Mouse (Mus musculus): ENCODE measurements around the gene Usp6nl. TPM values are rescaled to one million over a fixed set of nuclear protein-coding genes. Genes with fewer than 3 reads are reported as not detected.

The Usp6nl gene
- polyA plus RNA-seq, 2 experiments, result 2.8 to 3.3 TPM

DNA sequence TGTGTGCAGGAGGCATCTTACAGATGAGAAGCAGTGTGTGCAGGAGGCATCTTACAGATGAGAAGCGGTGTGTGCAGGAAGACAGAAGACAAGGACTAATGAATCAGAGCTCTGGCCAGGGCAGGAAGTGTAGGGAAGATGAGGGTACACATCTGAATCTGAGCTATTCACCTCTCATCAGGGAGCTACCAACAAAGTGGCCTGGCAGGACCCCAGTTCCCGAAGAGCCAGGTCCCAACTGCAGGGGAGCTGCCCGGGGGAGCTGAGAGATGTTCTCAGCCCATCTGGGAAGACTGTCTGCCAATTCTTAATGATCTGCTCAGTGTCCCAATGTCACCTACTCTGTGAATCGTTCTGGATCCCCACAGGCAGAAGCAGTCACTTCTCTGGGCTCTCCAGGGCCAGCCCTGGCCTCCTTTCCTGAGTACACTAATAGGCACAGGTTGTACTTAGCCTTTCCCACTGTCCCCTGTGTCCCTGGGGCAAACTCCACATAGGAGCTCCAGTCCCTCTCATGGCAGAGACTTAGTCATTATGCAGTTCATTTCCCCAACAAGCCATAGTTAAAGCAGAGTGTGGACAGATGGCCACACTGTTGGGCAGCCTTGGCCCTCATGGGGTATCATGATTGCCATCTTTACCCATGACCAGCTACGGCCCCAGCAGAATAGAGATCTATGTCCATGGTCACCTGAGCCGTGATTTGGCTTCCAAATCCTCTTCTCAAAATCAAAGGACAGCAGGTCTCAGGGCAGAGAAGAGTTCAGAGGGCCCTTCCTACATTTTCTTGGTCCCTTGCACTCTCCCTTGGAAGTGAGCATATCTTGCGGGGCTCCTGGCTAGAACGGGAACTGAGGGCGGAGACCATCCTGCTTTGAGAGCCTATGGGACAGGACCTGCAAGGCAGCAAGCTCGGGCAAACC, 165.4 kb downstream of the Usp6nl start:
- no peaks in the 10 kb centered on the region for H3K9me3 ChIP-seq (ENCODE audit: control insufficient read depth, low read length)
- 60% methylated on average over 10 of the region's 10 CpGs for WGBS (ENCODE audit: insufficient replicate concordance)
- H3K9ac ChIP-seq (replicated peaks), result no peak overlapping the region
- no peaks in the 10 kb centered on the region for H3K4me1 ChIP-seq (replicated peaks; ENCODE audit: control insufficient read depth in 2 of 2, insufficient read depth in 2 of 2, low read length in 1 of 2)
- no peak for ATAC-seq (ENCODE audit: insufficient read depth)
- H3K36me3 ChIP-seq (replicated peaks; ENCODE audit: control insufficient read depth, insufficient read depth, low read depth), result no peaks in the 10 kb centered on the region
- H3K4me3 ChIP-seq (ENCODE audit: insufficient read depth in 1 of 2, low read depth in 2 of 2, low read length in 2 of 2), result no peak overlapping the region
- H3K4me2 ChIP-seq (ENCODE audit: low read depth), result no peak overlapping the region
- H3K27ac ChIP-seq, result no peak overlapping the region
- DNase-seq (ENCODE audit: low read depth in 3 of 3, low spot score in 3 of 3), result no peak
- TF ChIP-seq EP300 (IDR thresholded peaks at IDR 0.05; ENCODE audit: low read depth) (no peak), CTCF (IDR thresholded peaks at IDR 0.05; ENCODE audit: low read depth) (no peak)
- H3K27me3 ChIP-seq (ENCODE audit: control insufficient read depth, insufficient read depth, low read length), result no peaks in the 10 kb centered on the region

GRCm38 (mm10) chr2:6488489-6489056, 166.1 kb downstream of the Usp6nl start:
- WGBS (ENCODE audit: insufficient replicate concordance), result 74% methylated on average over 14 of the region's 14 CpGs
- no peaks in the 10 kb centered on the region for H3K4me1 ChIP-seq (replicated peaks; ENCODE audit: control insufficient read depth in 2 of 2, insufficient read depth in 2 of 2, low read length in 1 of 2)
- no peak for DNase-seq (ENCODE audit: low read depth in 3 of 3, low spot score in 3 of 3)
- H3K36me3 ChIP-seq (replicated peaks; ENCODE audit: control insufficient read depth, insufficient read depth, low read depth), result no peaks in the 10 kb centered on the region
- no peak for ATAC-seq (ENCODE audit: insufficient read depth)
- H3K27me3 ChIP-seq (ENCODE audit: control insufficient read depth, insufficient read depth, low read length), result no peaks in the 10 kb centered on the region
- no peak overlapping the region for H3K4me2 ChIP-seq (ENCODE audit: low read depth)
- no peak overlapping the region for H3K27ac ChIP-seq
- no peak overlapping the region for H3K4me3 ChIP-seq (ENCODE audit: insufficient read depth in 1 of 2, low read depth in 2 of 2, low read length in 2 of 2)
- no peak overlapping the region for H3K9ac ChIP-seq (replicated peaks)
- H3K9me3 ChIP-seq (ENCODE audit: control insufficient read depth, low read length), result no peaks in the 10 kb centered on the region
- no peak for TF ChIP-seq CTCF (IDR thresholded peaks at IDR 0.05; ENCODE audit: low read depth)
- no peak for TF ChIP-seq EP300 (IDR thresholded peaks at IDR 0.05; ENCODE audit: low read depth)

GRCm38 (mm10) chr2:6490076-6490475, 167.6 kb downstream of the Usp6nl start:
- no peak for ATAC-seq (ENCODE audit: insufficient read depth)
- WGBS (ENCODE audit: insufficient replicate concordance), result 71% methylated on average over 6 of the region's 6 CpGs
- Histone ChIP-seq H3K36me3 (replicated peaks; ENCODE audit: control insufficient read depth, insufficient read depth, low read depth) (no peaks in the 10 kb centered on the region), H3K9me3 (ENCODE audit: control insufficient read depth, low read length) (no peaks in the 10 kb centered on the region), H3K9ac (replicated peaks) (no peak overlapping the region), H3K4me3 (ENCODE audit: insufficient read depth in 1 of 2, low read depth in 2 of 2, low read length in 2 of 2) (no peak overlapping the region), H3K27ac (no peak overlapping the region), H3K27me3 (ENCODE audit: control insufficient read depth, insufficient read depth, low read length) (no peaks in the 10 kb centered on the region), H3K4me2 (ENCODE audit: low read depth) (no peak overlapping the region), H3K4me1 (replicated peaks; ENCODE audit: control insufficient read depth in 2 of 2, insufficient read depth in 2 of 2, low read length in 1 of 2) (no peaks in the 10 kb centered on the region)
- no peak for DNase-seq (ENCODE audit: low read depth in 3 of 3, low spot score in 3 of 3)
- TF ChIP-seq EP300 (IDR thresholded peaks at IDR 0.05; ENCODE audit: low read depth) (no peak), CTCF (IDR thresholded peaks at IDR 0.05; ENCODE audit: low read depth) (no peak)

- TF ChIP-seq CTCF (IDR thresholded peaks at IDR 0.05; ENCODE audit: low read depth) (peak; percentile 47), EP300 (IDR thresholded peaks at IDR 0.05; ENCODE audit: low read depth) (no peak)
- Histone ChIP-seq H3K4me1 (replicated peaks; ENCODE audit: control insufficient read depth in 2 of 2, insufficient read depth in 2 of 2, low read length in 1 of 2) (no peaks in the 10 kb centered on the region), H3K27me3 (ENCODE audit: control insufficient read depth, insufficient read depth, low read length) (no peaks in the 10 kb centered on the region), H3K27ac (no peak overlapping the region), H3K36me3 (replicated peaks; ENCODE audit: control insufficient read depth, insufficient read depth, low read depth) (no peaks in the 10 kb centered on the region), H3K9ac (replicated peaks) (no peak overlapping the region), H3K4me3 (ENCODE audit: insufficient read depth in 1 of 2, low read depth in 2 of 2, low read length in 2 of 2) (no peak overlapping the region), H3K9me3 (ENCODE audit: control insufficient read depth, low read length) (no peaks in the 10 kb centered on the region), H3K4me2 (ENCODE audit: low read depth) (no peak overlapping the region)
- WGBS (ENCODE audit: insufficient replicate concordance), result 55% methylated on average over 4 of the region's 4 CpGs
- ATAC-seq (ENCODE audit: insufficient read depth) (no peak), DNase-seq (ENCODE audit: low read depth in 3 of 3, low spot score in 3 of 3) (no peak)
Measured at GRCm38 (mm10) chr2:6490870-6491269, 168.4 kb downstream of the Usp6nl start.

- Histone ChIP-seq H3K9ac (replicated peaks) (no peak overlapping the region), H3K4me2 (ENCODE audit: low read depth) (no peak overlapping the region), H3K27me3 (ENCODE audit: control insufficient read depth, insufficient read depth, low read length) (no peaks in the 10 kb centered on the region), H3K9me3 (ENCODE audit: control insufficient read depth, low read length) (no peaks in the 10 kb centered on the region), H3K4me3 (ENCODE audit: insufficient read depth in 1 of 2, low read depth in 2 of 2, low read length in 2 of 2) (no peak overlapping the region), H3K4me1 (replicated peaks; ENCODE audit: control insufficient read depth in 2 of 2, insufficient read depth in 2 of 2, low read length in 1 of 2) (no peaks in the 10 kb centered on the region), H3K36me3 (replicated peaks; ENCODE audit: control insufficient read depth, insufficient read depth, low read depth) (no peaks in the 10 kb centered on the region), H3K27ac (no peak overlapping the region)
- WGBS (ENCODE audit: insufficient replicate concordance), result 47% methylated on average over 5 of the region's 5 CpGs
- no peak for ATAC-seq (ENCODE audit: insufficient read depth)
- TF ChIP-seq CTCF (IDR thresholded peaks at IDR 0.05; ENCODE audit: low read depth) (no peak), EP300 (IDR thresholded peaks at IDR 0.05; ENCODE audit: low read depth) (no peak)
- DNase-seq (ENCODE audit: low read depth in 3 of 3, low spot score in 3 of 3), result no peak
Measured at GRCm38 (mm10) chr2:6493886-6494285, 171.4 kb downstream of the Usp6nl start.

Other genes with a start within 250 kb of the Usp6nl start
- 1.6 and 2.1 TPM in 2 replicates for gene Proser2, start 192.5 kb upstream of the Usp6nl start, polyA plus RNA-seq (2012; rRNA removed)
- gene Proser2, start 192.5 kb upstream of the Usp6nl start, polyA plus RNA-seq (2014; fragmentation: Nextera tagmentation; extraction: Ambion mirVana), result 3.0 and 3.6 TPM in 2 replicates
- 7.3 and 8.7 TPM in 2 replicates for gene Echdc3, start 109.6 kb upstream of the Usp6nl start, polyA plus RNA-seq (2012; rRNA removed)
- gene Echdc3, start 109.6 kb upstream of the Usp6nl start, polyA plus RNA-seq (2014; fragmentation: Nextera tagmentation; extraction: Ambion mirVana), result 8.8 and 11.4 TPM in 2 replicates